Mouse (Mus musculus): Measurements from ENCODE around the gene Camk1g.

GRCm38 (mm10) chr1:193337787-193338310 is 32.2 kb downstream of the Camk1g start:
- no peak for TF ChIP-seq CTCF (IDR thresholded peaks at IDR 0.05; ENCODE audit: insufficient read depth, low read length)
- no peak for TF ChIP-seq POLR2A (IDR thresholded peaks at IDR 0.05; ENCODE audit: borderline replicate concordance, extremely low read depth, low read depth, low read length)
